Mouse (Mus musculus) stomach, embryonic 14.5 days (tissue): ENCODE results near the gene Apln. TPM values are rescaled to one million over a fixed set of nuclear protein-coding genes. Genes with fewer than 3 reads are reported as not detected.

Source experiments
- ATAC-seq: fragments of 200-750 bp; cut with Nextera tagmentation; 2 replicates; pipeline ENCODE4 v1.8.0; 2017; ENCODE audit warnings: low read depth, moderate TSS enrichment; ENCODE audit not compliant: insufficient number of reproducible peaks, insufficient read depth, low FRiP score
- H3K27ac ChIP-seq: fragments of 300-500 bp; sonication (generic); 2 replicates; pipeline ENCODE4 v1.5.1; 2014; ENCODE audit warnings: mild to moderate bottlenecking, low read length, moderate library complexity, mixed read lengths
- H3K27me3 ChIP-seq: fragments of 300-500 bp; sonication (generic); 2 replicates; pipeline ENCODE4 v1.6.1; 2014; ENCODE audit warnings: low read length, control low read depth, mixed read lengths; ENCODE audit not compliant: control insufficient read depth, insufficient read depth
- H3K36me3 ChIP-seq: fragments of 300-500 bp; sonication (generic); 2 replicates; pipeline ENCODE4 v1.6.1; 2014; ENCODE audit warnings: mild to moderate bottlenecking, control low read depth, low read length, moderate library complexity, mixed read lengths; ENCODE audit not compliant: control insufficient read depth, insufficient read depth
- H3K4me1 ChIP-seq: fragments of 300-500 bp; sonication (generic); 2 replicates; pipeline ENCODE4 v1.6.1; 2014; ENCODE audit warnings: low read length, control low read depth, mixed read lengths; ENCODE audit not compliant: control insufficient read depth, insufficient read depth
- H3K4me2 ChIP-seq: fragments of 300-500 bp; sonication (generic); replicated peaks from 2 replicates; pipeline ENCODE4 v1.6.1; 2014; ENCODE audit warnings: low read depth, low read length, control low read depth
- H3K4me3 ChIP-seq: fragments of 300-500 bp; sonication (generic); 2 replicates; pipeline ENCODE4 v1.5.1; 2014; ENCODE audit warnings: low read depth, low read length, control low read depth
- H3K9ac ChIP-seq: fragments of 300-500 bp; sonication (generic); replicated peaks from 2 replicates; pipeline ENCODE4 v1.6.1; 2014; ENCODE audit warnings: low read depth, mild to moderate bottlenecking, control low read depth, low read length, moderate library complexity, mixed read lengths
- H3K9me3 ChIP-seq: fragments of 300-500 bp; sonication (generic); 2 replicates; pipeline ENCODE4 v1.6.1; 2016; ENCODE audit warnings: low read depth, low read length, control low read depth; ENCODE audit not compliant: control insufficient read depth
- WGBS: fragments of 180-500 bp; shearing (Covaris S2); extraction: QIAGEN DNeasy Blood & Tissue Kit; methylation state at CpG from one replicate; pipeline ENCODE4 v1.1.7; 2014; 5-methylcytosine and 5-hydroxymethylcytosine counted together
- polyA plus RNA-seq: library from polyadenylated mRNA; unstranded; fragments of >200 nt; fragmentation: Nextera tagmentation; extraction: Ambion mirVana; gene quantifications from 2 replicates; pipeline ENCODE4 v1.2.1, GENCODE M21; 2014

Gene Apln
- polyA plus RNA-seq, 1 experiment from 2014 or later: 4.3 TPM

DNA sequence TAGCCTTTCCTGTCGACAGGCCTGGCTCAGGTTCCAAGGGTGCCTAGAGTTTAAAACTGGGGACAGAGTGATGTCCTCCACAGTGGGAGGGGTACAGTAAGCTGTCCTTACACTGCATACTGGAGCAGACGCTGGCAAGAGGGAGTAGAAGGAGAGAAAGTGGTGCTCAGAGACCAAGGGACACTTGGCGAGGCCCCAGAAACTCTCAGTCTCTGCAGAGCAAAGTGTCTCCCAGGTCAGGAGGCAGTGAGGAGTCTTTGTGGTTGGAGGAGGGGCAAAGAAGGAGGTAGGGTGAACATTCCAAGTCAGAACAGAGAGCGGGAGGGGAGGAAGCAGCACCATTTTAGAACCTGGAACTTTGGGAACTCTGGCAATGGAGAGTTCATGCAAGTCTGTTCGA lies 2.8 kb downstream of the Apln start:
- H3K9me3 ChIP-seq: no peaks in the 10 kb centered on the region
- no peak overlapping the region for H3K4me2 ChIP-seq
- no peak overlapping the region for H3K4me3 ChIP-seq
- no peak overlapping the region for H3K9ac ChIP-seq
- no peak overlapping the region for H3K27ac ChIP-seq
- H3K27me3 ChIP-seq: no peaks in the 10 kb centered on the region
- H3K4me1 ChIP-seq: no peaks in the 10 kb centered on the region
- ATAC-seq: no peak
- 67% methylated on average over 5 of the region's 5 CpGs for WGBS
- H3K36me3 ChIP-seq: no peaks in the 10 kb centered on the region

DNA sequence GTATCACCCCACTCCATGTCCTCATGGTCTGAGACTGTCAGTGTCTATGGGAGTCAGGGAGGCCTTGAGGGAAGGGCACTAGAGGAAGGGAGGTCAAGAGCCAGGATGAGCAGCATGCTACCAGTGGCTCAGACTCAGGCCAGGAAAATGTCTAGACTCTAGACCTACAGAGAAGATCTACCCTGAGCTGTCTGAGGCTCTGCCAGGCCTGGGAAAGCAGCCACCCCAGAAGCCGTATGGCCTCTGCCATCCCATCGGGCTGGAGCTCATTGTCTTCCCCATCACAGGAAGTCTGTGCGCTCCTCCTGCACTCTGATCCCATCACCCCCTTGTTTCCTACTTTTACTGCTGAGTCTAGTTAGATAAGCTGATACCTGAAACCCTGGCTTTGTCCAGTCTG lies 4.1 kb downstream of the Apln start:
- H3K9ac ChIP-seq: no peak overlapping the region
- no peak overlapping the region for H3K4me3 ChIP-seq
- H3K27me3 ChIP-seq: no peaks in the 10 kb centered on the region
- H3K4me1 ChIP-seq: no peaks in the 10 kb centered on the region
- WGBS: 85% methylated on average over 3 of the region's 3 CpGs
- no peaks in the 10 kb centered on the region for H3K9me3 ChIP-seq
- H3K4me2 ChIP-seq: no peak overlapping the region
- ATAC-seq: no peak
- no peak overlapping the region for H3K27ac ChIP-seq
- H3K36me3 ChIP-seq: no peaks in the 10 kb centered on the region

DNA sequence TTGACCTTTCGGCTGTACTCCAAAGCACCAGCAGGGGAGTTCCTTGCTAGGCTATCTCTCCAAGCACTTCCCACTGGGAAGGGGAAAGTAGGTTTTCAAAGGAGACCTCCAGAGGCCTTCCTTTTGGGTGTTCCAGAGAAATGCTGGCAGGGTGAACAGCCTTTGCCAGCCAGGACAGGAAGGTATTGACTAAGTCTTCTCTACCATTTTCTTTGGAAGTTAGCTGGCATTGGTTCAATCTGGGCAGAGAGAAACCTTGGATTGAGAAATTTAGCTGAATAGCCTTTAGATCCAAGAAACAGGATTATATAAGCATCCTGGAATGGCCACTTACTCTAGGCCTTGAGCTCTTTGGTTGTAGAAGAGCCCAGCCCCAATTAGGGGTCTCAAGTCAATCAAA lies 11.8 kb downstream of the Apln start:
- Histone ChIP-seq H3K4me3 (no peak overlapping the region), H3K4me2 (no peak overlapping the region), H3K9ac (no peak overlapping the region), H3K27ac (no peak overlapping the region), H3K9me3 (no peaks in the 10 kb centered on the region), H3K36me3 (no peaks in the 10 kb centered on the region), H3K27me3 (no peaks in the 10 kb centered on the region), H3K4me1 (no peaks in the 10 kb centered on the region)
- 81% methylated on average over 1 of the region's 1 CpGs for WGBS
- no peak for ATAC-seq

DNA sequence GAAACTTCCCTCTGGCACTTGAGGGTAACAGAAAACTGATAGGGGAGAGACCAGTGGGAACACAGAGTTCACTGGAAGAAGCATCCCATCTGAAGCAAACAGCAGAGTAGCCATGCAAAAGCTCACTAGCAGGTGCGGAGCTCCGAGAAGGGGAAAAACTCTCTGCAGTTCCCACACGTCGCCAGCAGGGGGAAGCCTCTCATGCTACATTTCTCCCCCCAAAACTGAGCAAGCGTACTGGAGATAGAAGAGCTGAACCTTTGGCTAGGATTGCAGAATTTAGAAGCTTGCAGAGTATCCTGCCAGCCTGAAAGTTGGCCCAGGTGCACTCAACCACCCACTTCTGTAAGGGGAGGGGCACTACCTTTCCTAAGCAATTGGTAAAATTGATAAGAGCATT lies 14.7 kb downstream of the Apln start:
- WGBS: 17% methylated on average over 5 of the region's 5 CpGs
- Histone ChIP-seq H3K4me2 (no peak overlapping the region), H3K4me1 (no peaks in the 10 kb centered on the region), H3K9me3 (no peaks in the 10 kb centered on the region), H3K27ac (no peak overlapping the region), H3K9ac (no peak overlapping the region), H3K27me3 (no peaks in the 10 kb centered on the region), H3K36me3 (no peaks in the 10 kb centered on the region), H3K4me3 (no peak overlapping the region)
- ATAC-seq: no peak

DNA sequence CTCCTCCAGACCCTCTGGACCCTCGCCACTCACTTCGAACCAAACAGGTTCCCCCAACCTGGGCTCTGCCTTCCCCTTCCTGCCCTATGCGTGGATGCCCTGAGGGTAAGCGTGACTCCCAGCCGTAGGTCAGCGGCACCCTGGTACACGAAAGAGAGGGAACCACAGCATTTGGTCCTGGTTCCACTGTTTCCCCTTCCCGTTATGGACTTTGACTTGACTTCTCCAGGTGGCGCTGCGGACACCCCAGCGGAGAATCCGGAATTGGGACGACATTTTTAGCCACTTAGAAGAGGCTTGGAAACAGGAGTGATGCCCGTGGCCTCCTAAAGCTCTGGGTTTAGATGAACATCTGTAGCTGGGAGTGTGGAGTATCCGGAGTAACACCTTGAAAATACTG lies 15.3 kb downstream of the Apln start:
- Histone ChIP-seq H3K36me3 (no peaks in the 10 kb centered on the region), H3K4me2 (no peak overlapping the region), H3K9ac (no peak overlapping the region), H3K9me3 (no peaks in the 10 kb centered on the region), H3K4me3 (no peak overlapping the region), H3K27me3 (no peaks in the 10 kb centered on the region), H3K4me1 (no peaks in the 10 kb centered on the region), H3K27ac (no peak overlapping the region)
- WGBS: 44% methylated on average over 15 of the region's 15 CpGs
- no peak for ATAC-seq

DNA sequence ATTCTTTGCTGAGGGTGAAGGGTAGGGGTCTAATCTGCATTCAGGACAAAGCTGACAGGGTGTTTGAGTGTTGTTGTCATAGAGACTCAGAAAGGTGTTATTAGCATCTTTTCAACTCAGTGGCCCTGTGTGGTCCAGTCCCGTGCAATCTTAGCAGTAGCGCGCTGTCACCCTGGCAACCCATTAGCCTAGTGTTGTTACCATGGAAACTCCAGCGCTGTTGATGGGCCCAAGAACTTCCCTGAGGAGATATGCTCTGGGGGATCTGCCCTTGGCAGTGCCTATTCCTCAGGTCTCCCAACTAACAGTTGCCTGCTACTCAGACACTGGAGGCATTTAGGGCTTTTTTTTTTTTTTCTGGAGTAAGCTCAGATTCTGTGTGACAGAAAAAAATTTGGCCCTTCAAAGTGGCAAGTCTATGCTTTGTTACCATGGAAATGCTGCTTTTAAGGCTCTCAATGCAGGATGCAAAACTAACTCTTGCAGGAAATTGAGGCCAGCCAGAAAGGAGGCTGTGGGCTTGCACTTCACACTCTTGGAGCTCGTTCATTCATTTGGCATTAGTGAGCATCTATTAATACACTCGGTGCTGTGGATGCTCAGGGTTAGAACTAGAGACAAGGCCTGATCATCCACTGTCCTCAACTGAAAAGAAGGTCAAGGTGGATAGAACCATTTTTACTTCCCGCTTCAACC lies 17.6 kb downstream of the Apln start:
- H3K9me3 ChIP-seq: no peaks in the 10 kb centered on the region
- WGBS: 54% methylated on average over 7 of the region's 7 CpGs
- no peak overlapping the region for H3K4me3 ChIP-seq
- H3K27me3 ChIP-seq: no peaks in the 10 kb centered on the region
- H3K4me1 ChIP-seq: no peaks in the 10 kb centered on the region
- H3K9ac ChIP-seq: no peak overlapping the region
- H3K4me2 ChIP-seq: no peak overlapping the region
- no peak overlapping the region for H3K27ac ChIP-seq
- H3K36me3 ChIP-seq: no peaks in the 10 kb centered on the region
- ATAC-seq: no peak

DNA sequence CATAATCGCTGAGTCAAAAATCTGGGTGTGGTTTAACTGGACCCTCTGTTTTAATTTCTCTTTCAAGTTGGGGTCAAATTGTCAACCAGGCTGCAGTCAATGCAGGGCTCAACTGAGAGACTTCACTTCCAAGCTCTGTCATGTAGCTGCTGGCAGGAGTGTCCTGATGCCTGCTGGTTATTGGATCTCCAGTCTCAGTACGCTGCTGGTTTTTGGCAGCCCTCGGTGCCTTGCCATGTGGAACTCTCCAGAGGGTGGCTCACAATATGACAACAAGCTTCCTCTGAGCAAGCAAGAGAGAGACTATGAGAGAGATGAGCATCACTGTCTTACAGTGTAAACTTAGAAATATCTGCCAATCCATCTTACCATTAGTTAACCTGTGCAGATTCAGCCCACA lies 23.0 kb downstream of the Apln start:
- Histone ChIP-seq H3K27ac (no peak overlapping the region), H3K4me3 (no peak overlapping the region), H3K9ac (no peak overlapping the region), H3K36me3 (no peaks in the 10 kb centered on the region), H3K4me2 (no peak overlapping the region), H3K4me1 (no peaks in the 10 kb centered on the region), H3K9me3 (no peaks in the 10 kb centered on the region), H3K27me3 (no peaks in the 10 kb centered on the region)
- 88% methylated on average over 3 of the region's 3 CpGs for WGBS
- no peak for ATAC-seq

DNA sequence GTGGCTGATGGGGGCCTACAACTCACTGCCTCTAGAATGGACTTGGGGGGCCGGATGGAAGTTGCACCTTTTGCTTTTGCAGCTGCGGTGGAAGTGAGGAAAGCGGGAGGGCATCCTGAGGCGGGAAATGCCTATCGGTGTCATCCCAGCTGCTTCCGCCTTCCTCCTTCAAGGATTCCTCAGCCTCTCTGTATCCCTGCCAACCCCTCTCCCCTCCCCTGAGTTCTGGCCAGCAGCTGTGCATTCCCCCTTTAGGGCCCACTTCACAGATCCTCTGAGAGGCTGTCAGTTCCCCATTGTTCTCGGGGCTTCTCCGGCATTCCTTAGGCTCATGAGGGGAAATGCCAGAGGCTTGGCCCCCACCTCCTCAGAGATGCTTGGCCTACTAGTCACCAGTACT lies 28.6 kb downstream of the Apln start:
- ATAC-seq: no peak
- Histone ChIP-seq H3K4me2 (no peak overlapping the region), H3K27me3 (no peaks in the 10 kb centered on the region), H3K9ac (no peak overlapping the region), H3K9me3 (no peaks in the 10 kb centered on the region), H3K4me1 (no peaks in the 10 kb centered on the region), H3K27ac (no peak overlapping the region), H3K36me3 (no peaks in the 10 kb centered on the region), H3K4me3 (no peak overlapping the region)
- WGBS: 67% methylated on average over 8 of the region's 8 CpGs

DNA sequence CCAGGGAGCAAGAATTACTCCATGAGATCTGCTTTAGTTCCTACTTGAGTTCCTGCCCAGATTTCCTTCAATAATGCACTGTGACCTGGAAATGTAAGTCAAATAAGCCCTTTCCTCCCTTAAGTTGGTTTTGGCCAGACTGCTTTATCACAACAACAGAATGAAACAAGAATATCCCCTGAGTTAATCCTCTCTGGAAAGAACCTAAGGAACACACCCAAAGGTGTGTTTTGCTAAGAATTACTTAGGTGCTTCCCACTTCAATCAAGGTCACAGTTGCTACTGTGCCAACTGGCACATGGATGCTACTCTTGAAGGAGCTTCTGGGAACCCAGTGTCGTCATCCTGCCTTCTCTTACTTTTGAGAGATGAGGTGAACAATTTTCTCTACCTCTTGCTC lies 29.9 kb downstream of the Apln start:
- H3K4me1 ChIP-seq: no peaks in the 10 kb centered on the region
- no peak overlapping the region for H3K4me3 ChIP-seq
- H3K9me3 ChIP-seq: no peaks in the 10 kb centered on the region
- no peaks in the 10 kb centered on the region for H3K36me3 ChIP-seq
- no peak overlapping the region for H3K4me2 ChIP-seq
- H3K27me3 ChIP-seq: no peaks in the 10 kb centered on the region
- no peak overlapping the region for H3K27ac ChIP-seq
- no peak overlapping the region for H3K9ac ChIP-seq
- no peak for ATAC-seq
- 79% methylated on average over 1 of the region's 1 CpGs for WGBS
